Mouse (Mus musculus): ENCODE results near the gene Tacr2. TPM values are rescaled to one million over a fixed set of nuclear protein-coding genes. Genes with fewer than 3 reads are reported as not detected.

Gene Tacr2
- polyA plus RNA-seq, 1 experiment from 2014 or later, result 0.05 TPM

DNA sequence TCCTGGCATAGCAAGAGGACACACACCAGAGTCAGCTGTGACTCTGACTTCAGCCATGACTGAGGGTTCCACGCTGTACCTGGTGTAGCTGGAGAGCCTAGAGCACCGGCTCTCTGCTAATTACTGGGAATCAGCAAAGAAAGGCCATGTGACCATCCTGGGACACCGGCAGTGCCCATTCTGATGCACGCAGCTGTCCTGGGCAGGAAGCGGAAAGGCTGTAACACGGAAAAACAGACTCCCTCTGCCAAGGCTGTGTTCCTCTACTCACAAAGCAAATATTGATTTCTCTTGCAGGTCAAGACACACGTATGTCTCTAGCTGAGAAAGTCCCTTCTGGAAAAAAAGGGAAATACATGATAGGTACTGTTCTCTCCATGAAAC lies 33.5 kb upstream of the Tacr2 start:
- Histone ChIP-seq H3K27ac (ENCODE audit: low read length) (no peak overlapping the region), H3K4me1 (ENCODE audit: control insufficient read depth, insufficient read depth, low read length) (no peaks in the 10 kb centered on the region), H3K27me3 (ENCODE audit: control insufficient read depth, insufficient read depth, low read length) (no peaks in the 10 kb centered on the region), H3K9me3 (replicated peaks; ENCODE audit: control insufficient read depth, low read length) (no peaks in the 10 kb centered on the region), H3K4me2 (ENCODE audit: low read depth, low read length) (no peak overlapping the region), H3K36me3 (ENCODE audit: control insufficient read depth, insufficient read depth) (no peaks in the 10 kb centered on the region), H3K4me3 (ENCODE audit: low read length) (no peak overlapping the region), H3K9ac (ENCODE audit: low read length) (no peak overlapping the region)
- WGBS, result 65% methylated on average over 7 of the region's 7 CpGs
- ATAC-seq (replicated peaks; ENCODE audit: extremely low read depth, insufficient read depth, low FRiP score), result no peak

DNA sequence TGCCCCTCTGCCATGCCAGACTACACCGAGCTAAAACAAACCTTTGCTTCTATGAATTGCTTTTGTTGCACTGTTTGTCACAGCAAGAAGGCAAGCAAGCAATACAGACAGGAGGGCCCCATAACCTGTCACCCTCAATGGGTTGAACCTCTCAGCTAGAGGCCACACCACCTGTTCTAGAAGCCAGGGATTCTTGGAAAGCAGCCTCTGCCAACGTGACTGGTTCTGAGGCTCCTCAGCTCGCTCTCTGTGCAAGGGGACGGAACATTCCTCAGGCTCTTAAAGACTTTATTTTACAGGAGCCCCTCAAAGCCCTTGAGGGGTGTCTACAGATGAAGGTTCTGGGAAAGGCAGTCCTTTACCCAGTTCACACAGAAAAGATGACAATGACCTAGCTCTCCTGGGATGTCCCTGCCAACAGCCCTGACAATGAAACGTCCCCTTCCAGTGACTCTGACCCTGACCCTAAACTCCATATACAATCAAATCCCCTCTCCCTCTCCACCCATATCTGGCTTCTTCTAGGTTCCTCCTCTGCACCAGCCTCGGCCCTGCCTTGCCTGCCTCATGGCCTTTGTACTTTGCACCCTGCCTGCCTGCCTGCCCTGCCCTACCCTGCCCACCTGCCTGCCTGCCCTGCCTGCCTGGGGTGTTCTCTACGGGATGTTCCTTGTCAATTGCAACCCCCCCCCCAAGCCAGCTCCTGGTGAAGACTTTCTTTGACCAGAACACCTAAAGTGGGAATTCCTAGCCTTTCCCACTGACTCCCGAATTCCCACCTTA lies 31.3 kb upstream of the Tacr2 start:
- H3K4me1 ChIP-seq (ENCODE audit: control insufficient read depth, insufficient read depth, low read length), result no peaks in the 10 kb centered on the region
- no peak for ATAC-seq (replicated peaks; ENCODE audit: extremely low read depth, insufficient read depth, low FRiP score)
- no peak overlapping the region for H3K4me2 ChIP-seq (ENCODE audit: low read depth, low read length)
- no peak overlapping the region for H3K4me3 ChIP-seq (ENCODE audit: low read length)
- H3K27ac ChIP-seq (ENCODE audit: low read length), result no peak overlapping the region
- no peaks in the 10 kb centered on the region for H3K36me3 ChIP-seq (ENCODE audit: control insufficient read depth, insufficient read depth)
- H3K27me3 ChIP-seq (ENCODE audit: control insufficient read depth, insufficient read depth, low read length), result no peaks in the 10 kb centered on the region
- 67% methylated on average over 8 of the region's 8 CpGs for WGBS
- no peaks in the 10 kb centered on the region for H3K9me3 ChIP-seq (replicated peaks; ENCODE audit: control insufficient read depth, low read length)
- H3K9ac ChIP-seq (ENCODE audit: low read length), result no peak overlapping the region

DNA sequence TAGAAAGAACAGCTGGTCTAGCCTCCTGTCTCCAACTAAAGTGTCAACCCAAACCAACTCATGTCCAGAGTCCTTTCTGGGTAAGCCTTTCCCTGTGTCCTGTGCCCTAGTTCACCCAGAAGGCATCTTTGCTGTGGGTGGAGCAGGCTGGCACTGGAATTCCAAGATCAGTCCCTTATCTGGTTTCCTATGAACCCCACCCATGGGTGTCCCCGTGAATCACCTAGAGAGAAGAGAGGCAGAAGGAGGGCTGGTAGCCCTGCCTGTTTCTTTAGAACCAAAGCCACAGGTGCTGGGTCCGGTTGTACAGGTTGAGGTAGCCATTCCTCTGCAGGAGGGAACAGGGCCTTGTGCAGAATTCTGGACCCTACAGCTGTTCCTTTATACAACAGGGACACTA lies 30.6 kb upstream of the Tacr2 start:
- H3K27ac ChIP-seq (ENCODE audit: low read length), result no peak overlapping the region

DNA sequence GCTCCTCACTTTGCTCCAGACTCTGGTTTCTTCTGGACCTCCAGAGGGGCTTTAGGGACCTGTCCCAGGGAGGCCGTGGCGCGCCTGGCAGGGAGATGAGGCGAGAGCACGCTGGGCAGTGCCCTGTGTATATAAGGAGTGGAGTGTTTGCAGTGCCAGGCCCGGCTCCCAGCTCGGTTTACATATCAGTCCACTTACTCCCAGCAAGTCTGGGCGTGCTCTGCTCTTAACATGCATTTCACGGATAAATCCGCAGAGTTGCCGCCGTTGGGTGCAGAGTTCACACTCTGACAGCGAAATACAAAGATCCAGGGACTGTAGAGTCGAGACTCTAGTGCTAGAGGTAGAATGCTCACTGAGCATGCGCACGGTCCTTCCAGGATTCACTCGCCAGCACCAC lies 29.5 kb upstream of the Tacr2 start:
- Histone ChIP-seq H3K4me3 (ENCODE audit: low read length) (no peak overlapping the region), H3K36me3 (ENCODE audit: control insufficient read depth, insufficient read depth) (no peaks in the 10 kb centered on the region), H3K9me3 (replicated peaks; ENCODE audit: control insufficient read depth, low read length) (no peaks in the 10 kb centered on the region), H3K4me2 (ENCODE audit: low read depth, low read length) (no peak overlapping the region), H3K27ac (ENCODE audit: low read length) (no peak overlapping the region), H3K27me3 (ENCODE audit: control insufficient read depth, insufficient read depth, low read length) (no peaks in the 10 kb centered on the region), H3K9ac (ENCODE audit: low read length) (no peak overlapping the region), H3K4me1 (ENCODE audit: control insufficient read depth, insufficient read depth, low read length) (no peaks in the 10 kb centered on the region)
- no peak for ATAC-seq (replicated peaks; ENCODE audit: extremely low read depth, insufficient read depth, low FRiP score)
- WGBS, result 77% methylated on average over 17 of the region's 17 CpGs

More for the DNA sequence above, 30.6 kb upstream of the Tacr2 start:
- H3K4me1 ChIP-seq (ENCODE audit: control insufficient read depth, insufficient read depth, low read length), result no peaks in the 10 kb centered on the region
- no peak for ATAC-seq (replicated peaks; ENCODE audit: extremely low read depth, insufficient read depth, low FRiP score)
- no peak overlapping the region for H3K4me2 ChIP-seq (ENCODE audit: low read depth, low read length)
- H3K9me3 ChIP-seq (replicated peaks; ENCODE audit: control insufficient read depth, low read length), result no peaks in the 10 kb centered on the region
- H3K9ac ChIP-seq (ENCODE audit: low read length), result no peak overlapping the region
- WGBS, result 57% methylated on average over 2 of the region's 2 CpGs
- H3K36me3 ChIP-seq (ENCODE audit: control insufficient read depth, insufficient read depth), result no peaks in the 10 kb centered on the region
- no peak overlapping the region for H3K4me3 ChIP-seq (ENCODE audit: low read length)
- no peaks in the 10 kb centered on the region for H3K27me3 ChIP-seq (ENCODE audit: control insufficient read depth, insufficient read depth, low read length)

DNA sequence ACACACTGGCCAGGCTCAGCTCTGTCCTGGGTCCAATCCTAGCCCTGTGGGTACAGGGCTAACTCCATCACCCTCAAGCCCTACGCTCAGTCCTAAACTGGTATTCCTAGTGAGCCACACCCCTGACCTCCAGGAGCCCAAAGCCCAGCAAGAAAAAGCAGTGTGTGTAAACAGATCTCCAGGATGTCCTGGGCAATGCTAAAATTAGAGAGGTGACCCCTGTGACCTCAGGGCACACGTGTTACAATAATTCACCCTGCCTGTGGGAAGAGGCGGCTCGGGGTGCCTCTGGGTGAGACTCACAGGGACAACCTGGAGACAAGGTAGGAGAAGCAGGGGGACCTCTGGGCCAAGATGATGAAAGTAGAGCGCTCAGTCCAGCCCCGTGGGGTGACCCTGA lies 28.0 kb upstream of the Tacr2 start:
- Histone ChIP-seq H3K4me2 (ENCODE audit: low read depth, low read length) (no peak overlapping the region), H3K27me3 (ENCODE audit: control insufficient read depth, insufficient read depth, low read length) (no peaks in the 10 kb centered on the region), H3K36me3 (ENCODE audit: control insufficient read depth, insufficient read depth) (no peaks in the 10 kb centered on the region), H3K9ac (ENCODE audit: low read length) (no peak overlapping the region), H3K4me3 (ENCODE audit: low read length) (no peak overlapping the region), H3K4me1 (ENCODE audit: control insufficient read depth, insufficient read depth, low read length) (no peaks in the 10 kb centered on the region), H3K9me3 (replicated peaks; ENCODE audit: control insufficient read depth, low read length) (no peaks in the 10 kb centered on the region), H3K27ac (ENCODE audit: low read length) (no peak overlapping the region)
- WGBS, result 55% methylated on average over 6 of the region's 6 CpGs
- no peak for ATAC-seq (replicated peaks; ENCODE audit: extremely low read depth, insufficient read depth, low FRiP score)

DNA sequence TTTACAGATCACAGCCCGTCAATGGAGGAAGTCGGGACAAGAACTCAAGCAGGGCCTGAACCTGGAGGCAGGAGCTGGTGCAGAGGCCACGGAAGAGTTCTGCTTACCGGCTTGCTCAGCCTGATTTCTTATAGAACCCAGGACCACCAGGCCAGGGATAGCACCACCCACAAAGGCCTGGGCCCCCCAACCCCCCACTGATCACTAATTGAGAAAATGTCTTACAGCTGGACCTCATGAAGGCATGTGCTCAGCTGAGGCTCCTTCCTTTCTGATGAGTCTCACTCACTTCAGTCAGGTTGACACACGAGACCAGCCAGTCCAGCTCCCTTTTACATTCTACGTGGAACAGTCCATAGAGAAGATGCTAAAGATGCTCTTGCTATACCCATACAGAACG lies 26.4 kb upstream of the Tacr2 start:
- H3K27me3 ChIP-seq (ENCODE audit: control insufficient read depth, insufficient read depth, low read length), result no peaks in the 10 kb centered on the region
- no peak overlapping the region for H3K4me3 ChIP-seq (ENCODE audit: low read length)
- no peaks in the 10 kb centered on the region for H3K36me3 ChIP-seq (ENCODE audit: control insufficient read depth, insufficient read depth)
- no peak for ATAC-seq (replicated peaks; ENCODE audit: extremely low read depth, insufficient read depth, low FRiP score)
- H3K4me2 ChIP-seq (ENCODE audit: low read depth, low read length), result no peak overlapping the region
- WGBS, result 70% methylated on average over 7 of the region's 7 CpGs
- H3K9ac ChIP-seq (ENCODE audit: low read length), result no peak overlapping the region
- no peak overlapping the region for H3K27ac ChIP-seq (ENCODE audit: low read length)
- H3K9me3 ChIP-seq (replicated peaks; ENCODE audit: control insufficient read depth, low read length), result no peaks in the 10 kb centered on the region
- H3K4me1 ChIP-seq (ENCODE audit: control insufficient read depth, insufficient read depth, low read length), result peaks cover 2% of the 10 kb centered on the region; the same call in 1 of the 2 replicates

DNA sequence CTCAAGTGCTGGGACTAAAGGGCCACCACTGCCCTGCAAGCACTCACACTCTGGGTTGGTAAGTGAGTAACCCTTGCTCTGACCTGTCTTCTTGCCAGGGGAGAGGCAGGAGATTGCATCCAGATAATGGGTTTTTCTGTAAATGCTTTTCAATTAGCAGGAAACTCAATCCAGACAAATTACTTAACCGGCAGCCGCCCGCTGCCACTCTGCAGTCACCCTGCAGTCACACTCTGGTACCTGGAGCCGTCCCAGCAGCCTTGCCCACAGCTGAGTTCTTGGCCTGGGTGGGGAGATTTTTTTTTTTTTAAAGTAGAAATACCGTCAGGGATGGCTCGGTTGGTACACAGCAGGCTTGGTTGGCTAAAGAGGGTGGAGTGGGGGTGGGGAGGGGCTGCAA lies 24.1 kb upstream of the Tacr2 start:
- no peak overlapping the region for H3K4me3 ChIP-seq (ENCODE audit: low read length)
- H3K4me1 ChIP-seq (ENCODE audit: control insufficient read depth, insufficient read depth, low read length), result peaks cover 7% of the 10 kb centered on the region
- no peaks in the 10 kb centered on the region for H3K9me3 ChIP-seq (replicated peaks; ENCODE audit: control insufficient read depth, low read length)
- H3K4me2 ChIP-seq (ENCODE audit: low read depth, low read length), result no peak overlapping the region
- WGBS, result 68% methylated on average over 6 of the region's 6 CpGs
- H3K27me3 ChIP-seq (ENCODE audit: control insufficient read depth, insufficient read depth, low read length), result 0 out of 2 replicates have a peak, but pooled peaks cover 2% of the 10 kb centered on the region
- H3K27ac ChIP-seq (ENCODE audit: low read length), result no peak overlapping the region
- no peaks in the 10 kb centered on the region for H3K36me3 ChIP-seq (ENCODE audit: control insufficient read depth, insufficient read depth)
- ATAC-seq (replicated peaks; ENCODE audit: extremely low read depth, insufficient read depth, low FRiP score), result no peak
- no peak overlapping the region for H3K9ac ChIP-seq (ENCODE audit: low read length)

DNA sequence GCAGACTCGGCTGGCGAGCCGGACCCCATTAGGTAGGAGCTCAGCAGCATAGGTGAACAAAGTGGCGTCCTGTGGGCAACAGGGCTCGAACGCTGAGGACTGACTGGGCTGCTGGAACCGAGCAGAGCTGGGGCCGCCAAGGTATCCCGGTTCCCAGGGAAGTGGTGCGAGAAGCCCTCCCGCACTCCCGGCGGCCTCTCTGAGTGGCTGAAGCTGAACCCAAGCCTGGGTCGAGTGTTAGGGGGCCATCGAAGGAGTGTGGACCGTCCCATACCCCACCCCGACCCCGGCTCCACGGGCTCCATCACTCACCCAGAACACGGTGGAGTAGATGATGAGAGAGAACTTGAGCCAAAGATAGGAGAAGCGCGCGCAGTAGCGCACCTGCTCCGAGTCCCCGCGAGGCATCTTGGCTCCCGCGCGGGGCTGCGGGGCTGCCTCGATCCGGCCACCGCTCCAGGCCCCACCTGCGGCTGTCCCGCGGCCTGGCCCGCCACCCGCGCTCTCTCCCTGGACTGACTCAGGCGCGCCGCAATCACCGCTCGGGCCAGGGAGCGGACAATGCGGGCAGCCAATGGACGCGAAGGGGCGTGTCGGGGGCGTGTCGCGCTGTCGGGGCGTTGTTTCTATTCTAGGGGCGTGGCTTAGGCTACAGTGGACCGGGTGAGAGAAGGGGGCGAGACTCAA lies 21.4 kb upstream of the Tacr2 start, which contains the start of gene Tspan15:
Gene Tspan15, minus strand, starts transcription at position 544 of the 687 bp plus-strand sequence.
- H3K27me3 ChIP-seq (ENCODE audit: control insufficient read depth, insufficient read depth, low read length), result 0 out of 2 replicates have a peak, but pooled peaks cover 2% of the 10 kb centered on the region
- H3K36me3 ChIP-seq (ENCODE audit: control insufficient read depth, insufficient read depth), result no peaks in the 10 kb centered on the region
- peak within 1 kb of the TSS; percentile 69 for H3K9ac ChIP-seq (ENCODE audit: low read length)
- no peaks in the 10 kb centered on the region for H3K9me3 ChIP-seq (replicated peaks; ENCODE audit: control insufficient read depth, low read length)
- H3K4me1 ChIP-seq (ENCODE audit: control insufficient read depth, insufficient read depth, low read length), result peaks cover 7% of the 10 kb centered on the region
- under 1% methylated on average over 59 of the region's 59 CpGs for WGBS
- peak within 1 kb of the TSS; percentile 67 for H3K4me3 ChIP-seq (ENCODE audit: low read length)
- peak; percentile 97 for ATAC-seq (replicated peaks; ENCODE audit: extremely low read depth, insufficient read depth, low FRiP score)
- peak within 1 kb of the TSS; percentile 97 for H3K4me2 ChIP-seq (ENCODE audit: low read depth, low read length)
- H3K27ac ChIP-seq (ENCODE audit: low read length), result peak within 1 kb of the TSS; percentile 39

DNA sequence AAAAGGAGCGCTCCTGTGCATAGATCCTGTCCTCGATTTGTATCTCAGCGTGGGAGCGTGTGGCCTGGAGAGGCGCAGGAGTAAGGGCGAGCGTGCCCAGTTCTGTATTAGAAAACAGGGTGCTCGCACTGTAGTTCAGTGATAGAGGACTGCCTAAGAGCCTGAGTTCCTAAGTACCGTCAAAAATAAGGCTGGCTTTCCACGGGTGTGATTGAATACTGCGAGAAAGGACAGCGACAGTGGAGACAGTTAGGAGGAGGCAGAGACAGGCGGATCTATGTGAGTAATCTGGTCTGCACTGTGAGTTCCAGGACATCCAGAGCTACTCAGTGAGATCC lies 20.9 kb upstream of the Tacr2 start:
- peak; percentile 29 for ATAC-seq (replicated peaks; ENCODE audit: extremely low read depth, insufficient read depth, low FRiP score)
- Histone ChIP-seq H3K9me3 (replicated peaks; ENCODE audit: control insufficient read depth, low read length) (no peaks in the 10 kb centered on the region), H3K27me3 (ENCODE audit: control insufficient read depth, insufficient read depth, low read length) (0 out of 2 replicates have a peak, but pooled peaks cover 2% of the 10 kb centered on the region), H3K4me1 (ENCODE audit: control insufficient read depth, insufficient read depth, low read length) (peaks cover 7% of the 10 kb centered on the region), H3K9ac (ENCODE audit: low read length) (peak overlapping the region; percentile 57; the same call in 1 of the 2 replicates), H3K27ac (ENCODE audit: low read length) (peak overlapping the region; percentile 39), H3K4me2 (ENCODE audit: low read depth, low read length) (peak overlapping the region; percentile 97), H3K36me3 (ENCODE audit: control insufficient read depth, insufficient read depth) (no peaks in the 10 kb centered on the region), H3K4me3 (ENCODE audit: low read length) (peak overlapping the region; percentile 67)
- WGBS, result 3% methylated on average over 13 of the region's 13 CpGs
